Mouse (Mus musculus): ENCODE results near the gene Mlana.

DNA sequence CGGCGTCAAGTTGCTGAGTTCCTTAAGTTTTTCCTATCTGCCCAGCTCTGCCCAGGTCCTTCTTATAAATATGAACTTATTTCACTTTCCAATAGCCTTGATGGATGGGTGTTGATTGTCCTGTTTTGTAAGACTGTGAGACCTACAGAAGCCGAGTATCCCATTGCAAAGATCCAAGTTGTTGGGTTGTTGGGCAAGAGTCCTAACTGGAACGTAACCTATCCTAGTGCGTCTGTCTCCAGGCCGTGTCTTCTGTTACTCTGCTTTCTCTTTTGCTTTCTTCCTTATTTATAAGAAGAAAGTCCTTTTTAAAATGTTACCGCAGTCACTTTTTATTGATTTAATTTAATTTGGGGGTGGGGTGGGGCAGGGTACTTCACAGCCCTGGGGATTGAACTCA is 22.7 kb upstream of the Mlana start:
- no peak for TF ChIP-seq CTCF (IDR thresholded peaks at IDR 0.05; ENCODE audit: control insufficient read depth, insufficient read depth, insufficient replicate concordance, low read depth, low read length)
- no peak for TF ChIP-seq POLR2A (IDR thresholded peaks at IDR 0.05; ENCODE audit: control insufficient read depth, low read depth, low read length)

Data from testis, adult 2 months (tissue).